Mouse (Mus musculus) c-Kit-negative CD71-positive TER-119-positive erythroid progenitor cells, embryonic 14.5 days (primary cell): Measurements from ENCODE around the gene Ankrd27.
A peak's percentile ranks its signal among the peaks of the same experiment; 100 is the strongest.

ENCODE experiments used
- DNase-seq: peaks from one replicate; pipeline ENCODE4 v3.0.0-alpha.2; 2013; ENCODE audit warnings: low read depth, low spot score

The Ankrd27 gene

GRCm38 (mm10) chr7:35583476-35584025, 2.5 kb upstream of the Ankrd27 start:
- no peak for DNase-seq

GRCm38 (mm10) chr7:35584068-35584785, 1.8 kb upstream of the Ankrd27 start:
- no peak for DNase-seq

DNA sequence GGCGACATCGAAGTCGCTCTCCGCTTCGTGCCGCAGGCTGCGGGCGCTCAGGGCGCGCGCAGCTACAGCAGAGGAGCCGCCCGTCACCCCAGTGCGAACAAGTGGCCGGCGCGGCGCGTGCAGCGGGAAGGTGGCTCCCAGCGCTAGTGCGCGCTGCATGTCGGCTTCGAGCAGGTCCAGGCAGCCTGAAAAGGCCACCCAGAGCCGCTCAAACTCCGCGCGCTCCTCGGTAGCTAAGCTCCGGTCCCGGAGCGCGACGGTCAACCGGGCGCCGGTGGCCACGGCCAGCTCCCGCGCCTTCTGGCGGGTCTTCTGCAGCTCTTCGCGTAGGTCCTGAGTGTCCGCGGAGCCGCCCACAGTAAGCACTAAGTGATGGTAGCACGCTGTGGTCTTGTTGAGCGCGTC, 1.3 kb upstream of the Ankrd27 start:
- DNase-seq: no peak

DNA sequence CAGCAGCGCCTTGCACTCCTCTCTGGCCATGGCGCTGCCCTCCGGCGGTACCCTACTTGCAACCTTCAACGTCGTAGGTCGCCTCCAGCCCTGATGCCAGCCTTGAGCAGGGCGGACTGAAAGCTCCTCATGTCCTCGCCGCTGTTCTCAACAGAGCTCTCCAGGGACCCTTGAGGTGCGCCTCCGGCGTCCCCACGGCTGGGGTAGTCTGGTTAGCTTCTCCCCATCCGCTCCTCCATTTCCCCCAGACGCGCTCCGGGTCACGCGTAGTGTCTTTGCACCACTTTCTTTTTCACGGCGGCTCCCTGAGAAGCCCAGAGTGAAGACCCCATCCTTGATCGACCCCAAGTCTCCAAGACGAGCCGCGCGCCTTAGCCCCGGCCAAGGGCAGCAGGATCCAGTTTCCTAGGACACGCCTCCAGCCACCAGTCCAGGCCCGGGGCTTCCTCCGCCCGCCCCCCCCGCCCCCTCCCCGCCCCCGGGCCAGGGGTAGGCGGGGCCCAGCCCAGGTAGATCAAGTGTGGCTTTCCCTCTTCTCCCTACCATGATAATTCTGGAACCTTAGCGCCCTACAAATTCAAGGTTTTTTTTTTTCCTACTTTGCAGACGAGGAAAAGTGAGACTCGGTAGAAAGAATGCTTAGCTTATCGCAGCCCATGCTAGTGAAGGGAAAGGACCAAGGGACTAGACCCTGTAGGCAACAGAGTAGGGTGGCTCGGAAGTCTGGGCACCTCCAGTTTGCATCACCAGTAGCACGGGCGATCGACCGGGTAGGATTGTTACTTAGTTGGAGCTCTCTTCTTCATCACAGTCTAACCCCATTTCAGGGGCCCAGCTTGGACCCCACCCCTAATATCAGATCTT, 621 bp upstream of the Ankrd27 start, which contains the start of gene Rgs9bp:
Gene Rgs9bp (minus strand): TSS at position 392 of the 864 bp plus-strand sequence.
- DNase-seq: no peak

DNA sequence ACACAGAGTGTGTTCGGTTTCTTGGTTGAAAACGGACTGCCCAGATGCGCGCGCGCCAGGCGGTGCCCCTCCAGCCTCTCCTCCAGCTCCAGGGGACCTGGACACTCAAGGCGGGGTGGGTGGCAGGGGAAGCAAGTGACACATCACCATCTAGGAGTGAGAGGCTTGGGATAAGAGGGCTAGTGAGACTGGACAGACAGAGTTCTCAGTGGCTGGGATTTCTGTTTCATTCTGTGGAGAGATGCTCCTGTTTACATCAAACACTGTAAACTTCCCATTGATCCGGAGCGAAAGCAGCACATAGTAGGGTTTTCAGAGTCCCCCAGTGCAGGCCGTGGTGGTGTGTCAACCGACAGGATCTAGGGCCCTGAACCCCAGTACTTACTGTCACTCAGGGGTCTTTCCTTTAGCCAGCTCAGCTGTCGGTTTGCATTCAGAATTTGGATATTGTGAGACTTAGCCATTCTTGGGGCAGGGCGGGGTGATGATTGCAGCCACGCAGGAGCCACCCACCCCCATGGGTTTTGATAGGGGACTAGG, 932 bp downstream of the Ankrd27 start:
- DNase-seq: no peak

GRCm38 (mm10) chr7:35587728-35588127, 1.7 kb downstream of the Ankrd27 start:
- DNase-seq: no peak

GRCm38 (mm10) chr7:35588680-35589428, 2.8 kb downstream of the Ankrd27 start:
- peak; percentile 28 for DNase-seq

DNA sequence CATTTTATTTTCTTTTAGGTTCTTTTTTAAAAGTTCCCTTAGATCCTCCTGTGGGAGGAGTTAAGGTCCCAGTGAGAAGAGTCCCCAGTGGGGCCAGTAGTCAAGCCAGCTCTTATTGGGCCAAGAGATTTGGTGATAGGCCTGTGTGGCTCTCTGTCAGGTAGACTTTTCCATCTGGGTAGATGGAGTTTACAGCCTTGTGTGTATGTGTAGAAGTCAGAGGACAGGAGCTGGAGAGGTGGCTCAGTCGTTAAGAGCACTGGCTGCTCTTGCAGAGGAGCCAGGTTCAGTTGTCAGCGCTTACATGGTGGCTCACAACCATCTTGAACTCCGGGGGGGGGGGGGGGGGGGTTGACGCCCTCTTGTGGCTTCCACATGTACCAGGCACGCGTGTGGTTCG, 3.4 kb downstream of the Ankrd27 start:
- no peak for DNase-seq

- no peak for DNase-seq
Observed at GRCm38 (mm10) chr7:35590731-35591191, 4.7 kb downstream of the Ankrd27 start.

GRCm38 (mm10) chr7:35594311-35594710, 8.3 kb downstream of the Ankrd27 start:
- no peak for DNase-seq

- DNase-seq: no peak
Observed at GRCm38 (mm10) chr7:35599492-35599891, 13.4 kb downstream of the Ankrd27 start.

DNA sequence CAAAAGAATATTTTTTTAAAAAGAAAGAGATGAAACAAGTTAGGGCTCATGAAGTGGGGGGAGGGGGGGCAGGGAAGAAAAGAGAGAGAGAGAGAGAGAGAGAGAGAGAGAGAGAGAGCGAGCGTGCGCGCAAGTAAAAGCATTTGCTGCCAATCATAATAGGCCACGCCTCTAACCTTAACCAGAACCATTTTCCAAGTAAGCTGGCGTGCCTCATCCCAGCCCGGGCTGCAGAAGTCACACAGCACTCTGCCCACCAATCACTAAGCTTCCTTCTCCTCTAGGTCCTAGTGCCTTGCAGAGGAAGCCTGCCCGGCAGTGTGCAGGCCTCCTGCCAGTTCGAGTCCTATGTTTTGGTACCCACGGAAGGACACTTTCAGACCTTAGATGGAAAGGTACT, 14.0 kb downstream of the Ankrd27 start:
- no peak for DNase-seq

DNA sequence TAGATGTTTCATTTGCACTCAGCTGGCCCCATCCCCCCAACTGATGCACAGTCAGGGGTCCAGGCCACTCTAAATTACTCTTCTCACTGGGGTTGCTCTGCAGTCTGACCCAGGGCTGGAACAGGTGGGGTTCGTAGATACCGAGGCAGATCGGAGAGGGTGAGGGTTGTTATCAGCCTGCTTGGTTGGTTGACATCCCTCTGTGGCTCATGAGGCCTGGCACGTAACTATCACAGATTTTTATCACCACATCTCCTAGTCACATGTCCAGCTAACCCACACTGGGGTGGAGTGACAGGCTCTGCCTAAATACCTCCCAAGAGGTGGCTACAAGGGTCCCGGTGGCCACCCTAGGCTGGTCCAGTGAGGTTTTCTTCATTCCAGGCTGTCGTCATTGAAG, 15.1 kb downstream of the Ankrd27 start:
- DNase-seq: no peak

DNA sequence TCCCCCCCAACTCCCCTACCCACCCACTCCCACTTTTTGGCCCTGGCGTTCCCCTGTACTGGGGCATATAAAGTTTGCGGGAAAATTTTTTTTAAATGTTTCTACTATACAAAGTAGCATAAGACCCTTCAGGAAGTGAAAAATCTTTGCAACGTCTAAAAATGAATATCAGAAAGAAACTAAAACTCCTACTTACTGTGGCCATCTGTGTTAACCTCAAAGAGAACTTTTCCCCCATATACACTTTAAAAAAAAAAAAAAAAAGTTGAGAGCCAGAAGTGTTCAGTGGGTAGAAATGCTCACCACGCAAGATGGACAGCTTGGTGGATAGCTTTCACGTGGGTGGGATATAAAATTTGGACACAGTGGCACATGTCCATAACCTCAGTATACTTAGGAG, 16.7 kb downstream of the Ankrd27 start:
- DNase-seq: no peak

DNA sequence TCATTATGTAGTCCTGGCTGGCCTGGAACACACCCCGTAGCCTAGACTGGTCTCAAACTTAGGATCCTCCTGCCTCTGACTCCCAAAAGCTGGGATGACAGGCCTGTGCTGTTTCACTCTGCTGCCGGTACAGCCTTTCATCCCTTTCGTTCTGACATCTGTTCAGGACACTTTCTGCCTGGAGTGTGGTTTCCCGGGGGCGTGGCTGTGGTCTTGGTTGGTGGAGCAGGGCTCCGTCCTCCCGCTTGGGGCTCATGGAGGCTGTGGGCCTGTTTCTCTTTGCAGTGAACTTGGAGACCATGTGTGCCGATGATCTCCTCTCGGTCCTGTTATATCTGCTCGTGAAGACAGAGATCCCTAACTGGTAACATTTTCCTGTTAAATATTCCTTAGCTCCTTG, 20.8 kb downstream of the Ankrd27 start:
- DNase-seq: no peak

- DNase-seq: no peak
Observed at GRCm38 (mm10) chr7:35609245-35609644, 23.2 kb downstream of the Ankrd27 start.

- no peak for DNase-seq
Observed at GRCm38 (mm10) chr7:35617513-35617912, 31.5 kb downstream of the Ankrd27 start.

GRCm38 (mm10) chr7:35622626-35623025, 36.6 kb downstream of the Ankrd27 start:
- no peak for DNase-seq

GRCm38 (mm10) chr7:35626038-35626437, 40.0 kb downstream of the Ankrd27 start:
- DNase-seq: no peak

- no peak for DNase-seq
Observed at GRCm38 (mm10) chr7:35627371-35627770, 41.3 kb downstream of the Ankrd27 start.

DNA sequence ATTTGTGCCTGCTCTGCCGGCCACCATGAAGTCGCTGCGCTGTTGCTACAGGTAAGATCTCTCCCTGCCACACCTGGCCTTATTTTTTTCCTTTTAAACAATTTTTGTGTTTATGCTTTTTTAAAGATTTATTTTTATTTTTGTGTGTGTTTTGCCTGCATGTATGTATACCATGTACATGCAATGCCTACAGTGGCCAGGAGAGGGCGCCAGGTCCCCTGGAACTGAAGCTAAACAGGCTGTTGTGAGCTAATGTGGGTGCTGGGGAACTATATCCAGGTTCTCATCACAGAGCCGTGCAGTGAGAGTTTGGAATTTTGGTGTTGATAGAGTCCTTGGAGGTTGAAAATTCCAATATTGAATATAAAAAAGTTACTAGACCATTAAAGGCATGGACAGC, 42.5 kb downstream of the Ankrd27 start:
- DNase-seq: no peak
